Mouse (Mus musculus): ENCODE results near the gene Pik3r1.
A peak's percentile ranks its signal among the peaks of the same experiment; 100 is the strongest.

Gene Pik3r1

GRCm38 (mm10) chr13:101738769-101739168 is 29.2 kb downstream of the Pik3r1 start:
- no peak for DNase-seq (ENCODE audit: low read depth, low spot score)

- no peak for DNase-seq (ENCODE audit: low read depth, low spot score)
These were observed 31.3 kb downstream of the Pik3r1 start for GRCm38 (mm10) chr13:101736521-101737387.

- no peak for DNase-seq (ENCODE audit: low read depth, low spot score)
These were observed 32.5 kb downstream of the Pik3r1 start for GRCm38 (mm10) chr13:101735364-101736120.

GRCm38 (mm10) chr13:101734227-101734626 is 33.8 kb downstream of the Pik3r1 start:
- DNase-seq (ENCODE audit: low read depth, low spot score) = no peak

GRCm38 (mm10) chr13:101732675-101733074 is 35.3 kb downstream of the Pik3r1 start:
- no peak for DNase-seq (ENCODE audit: low read depth, low spot score)

- DNase-seq (ENCODE audit: low read depth, low spot score) = no peak
These were observed 36.2 kb downstream of the Pik3r1 start for GRCm38 (mm10) chr13:101731777-101732176.

GRCm38 (mm10) chr13:101730351-101730750 is 37.7 kb downstream of the Pik3r1 start:
- DNase-seq (ENCODE audit: low read depth, low spot score) = no peak

- no peak for DNase-seq (ENCODE audit: low read depth, low spot score)
These were observed 38.6 kb downstream of the Pik3r1 start for GRCm38 (mm10) chr13:101729248-101730055.

GRCm38 (mm10) chr13:101728816-101729215 is 39.2 kb downstream of the Pik3r1 start:
- DNase-seq (ENCODE audit: low read depth, low spot score) = no peak

- no peak for DNase-seq (ENCODE audit: low read depth, low spot score)
These were observed 39.7 kb downstream of the Pik3r1 start for GRCm38 (mm10) chr13:101728300-101728699.

- DNase-seq (ENCODE audit: low read depth, low spot score) = no peak
These were observed 40.2 kb downstream of the Pik3r1 start for GRCm38 (mm10) chr13:101727837-101728236.

GRCm38 (mm10) chr13:101726922-101727321 is 41.1 kb downstream of the Pik3r1 start:
- no peak for DNase-seq (ENCODE audit: low read depth, low spot score)

GRCm38 (mm10) chr13:101721901-101722595 is 46.0 kb downstream of the Pik3r1 start:
- DNase-seq (ENCODE audit: low read depth, low spot score) = no peak

- DNase-seq (ENCODE audit: low read depth, low spot score) = no peak
These were observed 46.9 kb downstream of the Pik3r1 start for GRCm38 (mm10) chr13:101721154-101721553.

- DNase-seq (ENCODE audit: low read depth, low spot score) = peak; percentile 47
These were observed 48.6 kb downstream of the Pik3r1 start for GRCm38 (mm10) chr13:101719312-101719870.

- DNase-seq (ENCODE audit: low read depth, low spot score) = no peak
These were observed 49.3 kb downstream of the Pik3r1 start for GRCm38 (mm10) chr13:101718744-101719143.

- DNase-seq (ENCODE audit: low read depth, low spot score) = no peak
These were observed 50.2 kb downstream of the Pik3r1 start for GRCm38 (mm10) chr13:101717836-101718235.

- no peak for DNase-seq (ENCODE audit: low read depth, low spot score)
These were observed 54.5 kb downstream of the Pik3r1 start for GRCm38 (mm10) chr13:101713429-101714088.

- no peak for DNase-seq (ENCODE audit: low read depth, low spot score)
These were observed 55.1 kb downstream of the Pik3r1 start for GRCm38 (mm10) chr13:101712720-101713428.

GRCm38 (mm10) chr13:101712099-101712498 is 55.9 kb downstream of the Pik3r1 start:
- DNase-seq (ENCODE audit: low read depth, low spot score) = no peak
